Mouse (Mus musculus) MEL (cell line): ENCODE data around the gene Lsm2.

Source experiments
- CHD2 ChIP-seq: IDR thresholded peaks from 2 replicates; pipeline ENCODE4 v1.6.1; 2011; ENCODE audit warnings: low read length, improper control_type of control experiment
- CTCF ChIP-seq, 3 experiments: IDR thresholded peaks in 2 of 3; conservative IDR thresholded peaks in 1 of 3; 2 replicates each; pipeline ENCODE4 v1.5.1; 2011 to 2012; ENCODE audit warnings: low read length in 3 of 3, low read depth in 2 of 3, mild to moderate bottlenecking in 2 of 3, improper control_type of control experiment in 1 of 3, inconsistent platforms in 1 of 3, mixed read lengths in 1 of 3, moderate library complexity in 1 of 3; ENCODE audit not compliant: control insufficient read depth in 1 of 3, insufficient read depth in 1 of 3, poor library complexity in 1 of 3, severe bottlenecking in 1 of 3
- ELF1 ChIP-seq: IDR thresholded peaks from 2 replicates; pipeline ENCODE4 v1.6.1; 2014; ENCODE audit warnings: low read depth, mild to moderate bottlenecking, inconsistent platforms, low read length, improper control_type of control experiment, moderate library complexity
- MAX ChIP-seq: IDR thresholded peaks from 2 replicates; pipeline ENCODE4 v1.6.1; 2011; ENCODE audit warnings: low read length, improper control_type of control experiment
- MYC ChIP-seq: IDR thresholded peaks from 2 replicates; pipeline ENCODE4 v1.6.1; 2011; ENCODE audit warnings: low read depth, mild to moderate bottlenecking, low read length, improper control_type of control experiment, moderate library complexity
- TBP ChIP-seq: IDR thresholded peaks from 2 replicates; pipeline ENCODE4 v1.8.0; 2011; ENCODE audit warnings: low read depth, low read length, improper control_type of control experiment
- TCF12 ChIP-seq: IDR thresholded peaks from 2 replicates; pipeline ENCODE4 v1.6.1; 2014; ENCODE audit warnings: low read depth, mild to moderate bottlenecking, inconsistent platforms, low read length, improper control_type of control experiment, moderate library complexity
- USF2 ChIP-seq, 2 experiments: IDR thresholded peaks; 2 replicates each; pipeline ENCODE4 v1.6.1; 2011 to 2012; ENCODE audit warnings: improper control_type of control experiment in 2 of 2, low read length in 2 of 2, borderline replicate concordance in 1 of 2, inconsistent platforms in 1 of 2, low read depth in 1 of 2, mild to moderate bottlenecking in 1 of 2; ENCODE audit not compliant: insufficient read depth in 1 of 2
- ZC3H11A ChIP-seq: IDR thresholded peaks from 2 replicates; pipeline ENCODE4 v1.6.1; 2012; ENCODE audit warnings: low read depth, mild to moderate bottlenecking, inconsistent platforms, low read length, improper control_type of control experiment
- ZKSCAN1 ChIP-seq: IDR thresholded peaks from 2 replicates; pipeline ENCODE4 v1.6.1; 2012; ENCODE audit warnings: low read depth, mild to moderate bottlenecking, inconsistent platforms, low read length, improper control_type of control experiment, moderate library complexity

GRCm38 (mm10) chr17:34978239-34978638 is 3.4 kb upstream of the Lsm2 start:
- no peak for TF ChIP-seq CTCF (IDR thresholded peaks at IDR 0.05 in 2 of 3, conservative IDR thresholded peaks at IDR 0.05 in 1 of 3; ENCODE audit: control insufficient read depth in 1 of 3, insufficient read depth in 1 of 3, low read depth in 2 of 3, low read length in 3 of 3, poor library complexity in 1 of 3, severe bottlenecking in 1 of 3)
- TF ChIP-seq ZKSCAN1: no peak
- TF ChIP-seq MYC: no peak
- TF ChIP-seq TCF12: no peak
- no peak for TF ChIP-seq ELF1
- no peak for TF ChIP-seq CHD2
- TF ChIP-seq USF2 (IDR thresholded peaks at IDR 0.05; ENCODE audit: borderline replicate concordance in 1 of 2, insufficient read depth in 1 of 2, low read depth in 1 of 2, low read length in 2 of 2): no peak
- no peak for TF ChIP-seq ZC3H11A
- TF ChIP-seq TBP: no peak
- no peak for TF ChIP-seq MAX
